Mouse (Mus musculus): ENCODE measurements around the gene Sesn1. TPM values are rescaled to one million over a fixed set of nuclear protein-coding genes. Genes with fewer than 3 reads are reported as not detected.

The Sesn1 gene
- polyA plus RNA-seq, 1 experiment from 2014 or later: 23.1 TPM

GRCm38 (mm10) chr10:41896865-41897264 lies 87.1 kb downstream of the Sesn1 start:
- no peak for ATAC-seq (replicated peaks; ENCODE audit: insufficient number of reproducible peaks, low FRiP score, low TSS enrichment)
- whole genome bisulfite sequencing (ENCODE audit: insufficient replicate concordance): 90% methylated on average over 2 of the region's 2 CpGs
- no peak overlapping the region for H3K4me3 ChIP-seq (ENCODE audit: low read depth, low read length)

DNA sequence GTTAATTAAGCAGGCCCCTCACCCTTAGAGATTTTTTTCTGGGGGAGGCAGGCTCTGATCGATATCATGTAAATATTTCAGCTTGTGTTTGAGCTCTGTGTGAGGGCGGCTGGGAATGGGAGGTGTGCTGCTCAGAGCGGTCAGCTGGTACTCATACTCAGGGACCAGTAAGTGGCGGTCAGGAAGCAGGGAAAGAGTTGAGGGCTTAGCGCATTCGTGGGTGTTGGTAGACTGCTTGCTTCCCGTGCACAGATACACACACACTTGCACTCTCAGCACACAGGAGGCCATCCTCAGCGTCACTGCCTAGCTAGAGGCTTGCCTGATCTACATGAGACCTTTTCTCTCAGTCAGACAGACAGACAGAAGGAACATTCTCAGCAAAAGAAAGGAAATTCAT lies 91.7 kb downstream of the Sesn1 start:
- Histone ChIP-seq H3K4me2 (no peak overlapping the region), H3K36me3 (ENCODE audit: control insufficient read depth, insufficient read depth, low read length) (peaks cover 12% of the 10 kb centered on the region), H3K27ac (ENCODE audit: low read depth, low read length) (no peak overlapping the region), H3K9me3 (replicated peaks; ENCODE audit: control insufficient read depth, low read length) (no peaks in the 10 kb centered on the region), H3K9ac (ENCODE audit: low read depth, low read length) (no peak overlapping the region), H3K27me3 (ENCODE audit: control insufficient read depth, insufficient read depth, low read length) (no peaks in the 10 kb centered on the region), H3K4me3 (ENCODE audit: low read depth, low read length) (no peak overlapping the region), H3K4me1 (ENCODE audit: control insufficient read depth, insufficient read depth, low read length) (no peaks in the 10 kb centered on the region)
- ATAC-seq (replicated peaks; ENCODE audit: insufficient number of reproducible peaks, low FRiP score, low TSS enrichment): no peak
- 81% methylated on average over 8 of the region's 8 CpGs for WGBS (ENCODE audit: insufficient replicate concordance)

More at GRCm38 (mm10) chr10:41896865-41897264, 87.1 kb downstream of the Sesn1 start:
- H3K9ac ChIP-seq (ENCODE audit: low read depth, low read length): no peak overlapping the region
- peaks cover 8% of the 10 kb centered on the region; the same call in 1 of the 2 replicates for H3K36me3 ChIP-seq (ENCODE audit: control insufficient read depth, insufficient read depth, low read length)
- no peaks in the 10 kb centered on the region for H3K9me3 ChIP-seq (replicated peaks; ENCODE audit: control insufficient read depth, low read length)
- H3K4me1 ChIP-seq (ENCODE audit: control insufficient read depth, insufficient read depth, low read length): peaks cover 13% of the 10 kb centered on the region
- H3K27ac ChIP-seq (ENCODE audit: low read depth, low read length): no peak overlapping the region
- H3K27me3 ChIP-seq (ENCODE audit: control insufficient read depth, insufficient read depth, low read length): no peaks in the 10 kb centered on the region
- no peak overlapping the region for H3K4me2 ChIP-seq

- peaks cover 12% of the 10 kb centered on the region for H3K36me3 ChIP-seq (ENCODE audit: control insufficient read depth, insufficient read depth, low read length)
- no peak overlapping the region for H3K27ac ChIP-seq (ENCODE audit: low read depth, low read length)
- no peaks in the 10 kb centered on the region for H3K9me3 ChIP-seq (replicated peaks; ENCODE audit: control insufficient read depth, low read length)
- ATAC-seq (replicated peaks; ENCODE audit: insufficient number of reproducible peaks, low FRiP score, low TSS enrichment): no peak
- no peak overlapping the region for H3K9ac ChIP-seq (ENCODE audit: low read depth, low read length)
- no peaks in the 10 kb centered on the region for H3K27me3 ChIP-seq (ENCODE audit: control insufficient read depth, insufficient read depth, low read length)
- H3K4me2 ChIP-seq: no peak overlapping the region
- no peak overlapping the region for H3K4me3 ChIP-seq (ENCODE audit: low read depth, low read length)
- no peaks in the 10 kb centered on the region for H3K4me1 ChIP-seq (ENCODE audit: control insufficient read depth, insufficient read depth, low read length)
- 93% methylated on average over 6 of the region's 6 CpGs for WGBS (ENCODE audit: insufficient replicate concordance)
Observed at GRCm38 (mm10) chr10:41901864-41902263, 92.1 kb downstream of the Sesn1 start.

DNA sequence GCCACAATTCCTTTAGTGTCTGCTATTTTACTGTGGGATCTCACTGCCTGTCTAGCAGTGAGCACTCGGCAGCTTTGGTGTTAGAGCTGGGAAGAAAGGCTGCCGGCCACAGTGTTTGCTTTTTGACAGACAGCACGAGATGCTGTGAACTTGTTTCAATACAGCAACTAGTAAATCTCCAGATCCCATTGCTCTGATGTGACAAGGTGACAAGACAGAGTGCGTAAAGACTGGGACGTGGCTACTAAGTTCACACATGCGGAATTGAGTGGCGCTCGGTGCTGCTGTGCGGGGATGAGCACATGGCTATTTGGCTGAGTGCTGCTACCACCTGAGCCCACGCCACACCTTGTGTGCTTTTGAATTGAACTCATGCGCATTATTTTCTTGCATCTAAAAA lies 97.7 kb downstream of the Sesn1 start:
- Histone ChIP-seq H3K4me3 (ENCODE audit: low read depth, low read length) (no peak overlapping the region), H3K36me3 (ENCODE audit: control insufficient read depth, insufficient read depth, low read length) (peaks cover 4% of the 10 kb centered on the region; the same call in 1 of the 2 replicates), H3K9me3 (replicated peaks; ENCODE audit: control insufficient read depth, low read length) (no peaks in the 10 kb centered on the region), H3K4me2 (no peak overlapping the region), H3K4me1 (ENCODE audit: control insufficient read depth, insufficient read depth, low read length) (no peaks in the 10 kb centered on the region), H3K9ac (ENCODE audit: low read depth, low read length) (no peak overlapping the region), H3K27me3 (ENCODE audit: control insufficient read depth, insufficient read depth, low read length) (no peaks in the 10 kb centered on the region), H3K27ac (ENCODE audit: low read depth, low read length) (no peak overlapping the region)
- no peak for ATAC-seq (replicated peaks; ENCODE audit: insufficient number of reproducible peaks, low FRiP score, low TSS enrichment)
- 88% methylated on average over 11 of the region's 11 CpGs for WGBS (ENCODE audit: insufficient replicate concordance)

DNA sequence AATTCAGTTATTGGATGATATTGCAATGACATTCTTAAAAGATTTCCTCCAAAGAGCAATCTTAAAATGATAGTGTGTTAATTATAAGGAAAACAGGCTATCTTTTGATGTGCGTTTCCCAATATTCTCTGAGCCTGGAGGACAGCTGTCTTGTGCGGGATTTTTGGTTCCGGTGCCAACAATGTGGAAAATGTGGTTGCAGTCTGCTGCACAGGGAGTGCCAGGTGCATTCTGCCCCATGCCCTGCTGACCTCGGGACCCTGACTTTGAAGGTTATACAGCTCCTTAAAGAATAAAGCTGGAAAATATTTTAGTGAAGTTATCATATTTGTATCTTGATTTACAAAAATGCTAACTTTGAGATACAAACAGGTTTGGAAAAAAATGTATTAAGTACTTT lies 98.2 kb downstream of the Sesn1 start:
- no peaks in the 10 kb centered on the region for H3K9me3 ChIP-seq (replicated peaks; ENCODE audit: control insufficient read depth, low read length)

GRCm38 (mm10) chr10:41908899-41909298 lies 99.2 kb downstream of the Sesn1 start:
- Histone ChIP-seq H3K36me3 (ENCODE audit: control insufficient read depth, insufficient read depth, low read length) (no peaks in the 10 kb centered on the region; the same call in 1 of the 2 replicates), H3K27me3 (ENCODE audit: control insufficient read depth, insufficient read depth, low read length) (no peaks in the 10 kb centered on the region), H3K9ac (ENCODE audit: low read depth, low read length) (no peak overlapping the region), H3K9me3 (replicated peaks; ENCODE audit: control insufficient read depth, low read length) (no peaks in the 10 kb centered on the region), H3K4me1 (ENCODE audit: control insufficient read depth, insufficient read depth, low read length) (no peaks in the 10 kb centered on the region), H3K4me3 (ENCODE audit: low read depth, low read length) (no peak overlapping the region), H3K4me2 (no peak overlapping the region), H3K27ac (ENCODE audit: low read depth, low read length) (no peak overlapping the region)
- no peak for ATAC-seq (replicated peaks; ENCODE audit: insufficient number of reproducible peaks, low FRiP score, low TSS enrichment)
- WGBS (ENCODE audit: insufficient replicate concordance): 84% methylated on average over 6 of the region's 6 CpGs

More for the DNA sequence above, 98.2 kb downstream of the Sesn1 start:
- no peak for ATAC-seq (replicated peaks; ENCODE audit: insufficient number of reproducible peaks, low FRiP score, low TSS enrichment)
- Histone ChIP-seq H3K4me3 (ENCODE audit: low read depth, low read length) (no peak overlapping the region), H3K27ac (ENCODE audit: low read depth, low read length) (no peak overlapping the region), H3K36me3 (ENCODE audit: control insufficient read depth, insufficient read depth, low read length) (peaks cover 4% of the 10 kb centered on the region; the same call in 1 of the 2 replicates), H3K4me2 (no peak overlapping the region), H3K4me1 (ENCODE audit: control insufficient read depth, insufficient read depth, low read length) (no peaks in the 10 kb centered on the region), H3K9ac (ENCODE audit: low read depth, low read length) (no peak overlapping the region), H3K27me3 (ENCODE audit: control insufficient read depth, insufficient read depth, low read length) (no peaks in the 10 kb centered on the region)
- WGBS (ENCODE audit: insufficient replicate concordance): 86% methylated on average over 4 of the region's 4 CpGs

DNA sequence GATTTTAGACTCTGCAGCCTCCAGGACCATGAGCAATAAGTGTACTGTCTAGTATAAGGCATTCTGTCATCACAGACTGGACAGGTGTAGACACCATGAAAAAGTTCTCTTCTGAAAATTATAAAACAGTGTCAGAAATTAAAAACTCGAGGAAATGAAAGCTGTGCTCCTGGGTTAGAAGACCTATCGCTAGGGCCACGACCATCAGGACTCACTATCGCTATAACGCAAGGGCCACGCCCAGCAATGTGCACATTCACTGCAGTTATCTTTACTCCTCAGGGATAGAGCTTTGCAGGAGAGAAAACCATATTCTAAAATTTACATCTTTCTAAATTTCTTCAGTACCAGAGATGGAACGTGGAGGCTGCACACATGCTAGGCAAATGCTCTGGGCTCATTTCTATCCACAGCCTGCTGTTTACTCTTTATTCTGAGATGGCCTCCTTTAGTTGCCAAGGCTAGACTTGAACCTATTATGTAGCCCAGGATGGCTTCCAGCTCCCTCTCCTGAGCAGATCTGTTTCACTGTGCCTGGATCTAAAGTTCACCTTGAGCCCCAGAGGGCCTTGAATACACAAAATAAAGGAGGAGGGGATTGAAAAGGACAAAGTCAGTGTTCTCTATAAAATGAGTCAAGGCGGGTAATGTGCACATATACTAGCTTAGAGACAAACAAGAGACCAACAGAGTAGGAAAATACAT lies 102.7 kb downstream of the Sesn1 start:
- no peaks in the 10 kb centered on the region for H3K36me3 ChIP-seq (ENCODE audit: control insufficient read depth, insufficient read depth, low read length)
- H3K4me3 ChIP-seq (ENCODE audit: low read depth, low read length): no peak overlapping the region
- H3K27ac ChIP-seq (ENCODE audit: low read depth, low read length): no peak overlapping the region
- WGBS (ENCODE audit: insufficient replicate concordance): 77% methylated on average over 8 of the region's 8 CpGs
- no peak for ATAC-seq (replicated peaks; ENCODE audit: insufficient number of reproducible peaks, low FRiP score, low TSS enrichment)
- no peaks in the 10 kb centered on the region for H3K27me3 ChIP-seq (ENCODE audit: control insufficient read depth, insufficient read depth, low read length)
- no peaks in the 10 kb centered on the region for H3K9me3 ChIP-seq (replicated peaks; ENCODE audit: control insufficient read depth, low read length)
- no peak overlapping the region for H3K4me2 ChIP-seq
- no peak overlapping the region for H3K9ac ChIP-seq (ENCODE audit: low read depth, low read length)
- no peaks in the 10 kb centered on the region for H3K4me1 ChIP-seq (ENCODE audit: control insufficient read depth, insufficient read depth, low read length)

DNA sequence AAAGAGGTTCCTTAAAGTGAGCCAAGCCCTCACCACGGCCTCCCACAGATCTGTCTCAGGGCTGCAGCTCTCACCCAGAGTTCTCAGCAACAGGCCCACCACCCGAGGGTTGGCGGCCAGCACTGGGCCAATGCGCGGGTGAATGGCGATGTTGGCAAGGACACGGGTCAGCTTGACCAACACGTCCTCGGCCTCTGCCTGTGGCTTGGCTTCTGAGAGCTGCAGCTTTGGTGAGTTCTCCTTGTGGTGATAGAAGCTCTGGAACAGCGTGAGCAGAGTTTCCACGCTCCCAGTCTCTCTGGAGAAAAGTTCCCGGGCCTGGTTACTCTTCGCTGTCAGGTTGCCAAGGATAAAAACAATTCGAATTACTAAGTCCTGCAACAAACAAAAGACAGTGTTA lies 117.0 kb downstream of the Sesn1 start:
- no peak overlapping the region for H3K27ac ChIP-seq (ENCODE audit: low read depth, low read length)
- no peaks in the 10 kb centered on the region for H3K9me3 ChIP-seq (replicated peaks; ENCODE audit: control insufficient read depth, low read length)
- 81% methylated on average over 14 of the region's 14 CpGs for WGBS (ENCODE audit: insufficient replicate concordance)

DNA sequence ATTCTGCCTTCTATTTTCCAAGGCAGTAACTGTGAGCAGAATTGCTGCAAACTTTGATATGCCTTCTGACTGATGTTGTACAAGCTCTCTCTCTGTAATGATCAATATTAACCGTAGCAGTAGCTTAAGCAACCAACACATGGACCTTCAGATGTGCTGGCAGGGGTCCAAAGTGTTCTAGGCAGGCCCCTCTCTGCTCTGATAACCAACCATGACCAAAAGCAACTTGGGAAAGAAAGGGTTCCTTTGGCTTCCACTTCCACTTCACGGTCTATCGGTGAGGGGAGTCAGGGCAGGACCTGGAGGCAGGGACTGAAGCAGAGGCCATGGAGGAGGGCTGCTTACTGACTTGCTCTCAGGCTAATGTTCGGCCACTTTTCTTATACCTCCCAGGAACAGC lies 121.2 kb downstream of the Sesn1 start:
- Histone ChIP-seq H3K4me2 (no peak overlapping the region), H3K27me3 (ENCODE audit: control insufficient read depth, insufficient read depth, low read length) (no peaks in the 10 kb centered on the region), H3K9ac (ENCODE audit: low read depth, low read length) (no peak overlapping the region), H3K9me3 (replicated peaks; ENCODE audit: control insufficient read depth, low read length) (no peaks in the 10 kb centered on the region), H3K36me3 (ENCODE audit: control insufficient read depth, insufficient read depth, low read length) (no peaks in the 10 kb centered on the region), H3K4me1 (ENCODE audit: control insufficient read depth, insufficient read depth, low read length) (peaks cover 18% of the 10 kb centered on the region), H3K27ac (ENCODE audit: low read depth, low read length) (no peak overlapping the region), H3K4me3 (ENCODE audit: low read depth, low read length) (no peak overlapping the region)
- no peak for ATAC-seq (replicated peaks; ENCODE audit: insufficient number of reproducible peaks, low FRiP score, low TSS enrichment)
- WGBS (ENCODE audit: insufficient replicate concordance): 69% methylated on average over 4 of the region's 4 CpGs

More for the DNA sequence above, 117.0 kb downstream of the Sesn1 start:
- H3K4me2 ChIP-seq: no peak overlapping the region
- H3K4me3 ChIP-seq (ENCODE audit: low read depth, low read length): no peak overlapping the region
- no peaks in the 10 kb centered on the region for H3K27me3 ChIP-seq (ENCODE audit: control insufficient read depth, insufficient read depth, low read length)
- no peaks in the 10 kb centered on the region for H3K36me3 ChIP-seq (ENCODE audit: control insufficient read depth, insufficient read depth, low read length)
- ATAC-seq (replicated peaks; ENCODE audit: insufficient number of reproducible peaks, low FRiP score, low TSS enrichment): no peak
- H3K4me1 ChIP-seq (ENCODE audit: control insufficient read depth, insufficient read depth, low read length): no peaks in the 10 kb centered on the region
- no peak overlapping the region for H3K9ac ChIP-seq (ENCODE audit: low read depth, low read length)
